Mouse (Mus musculus) adrenal gland, adult 8-10 months (tissue): Measurements from ENCODE around the gene Gm11096. TPM values are rescaled to one million over a fixed set of nuclear protein-coding genes. Genes with fewer than 3 reads are reported as not detected.
A peak's percentile ranks its signal among the peaks of the same experiment; 100 is the strongest.

Experiments
- DNase-seq: peaks from one replicate; pipeline ENCODE4 v3.0.0; 2022
- total RNA-seq, 4 experiments: library from RNA; stranded (reverse); gene quantifications; 2 replicates each; pipeline ENCODE4 v1.2.4; 2022

The Gm11096 gene
- total RNA-seq, 4 experiments from 2014 or later: not detected

GRCm38 (mm10) chr17:81481843-81482490, 40.4 kb downstream of the Gm11096 start:
- DNase-seq: peak; percentile 2

GRCm38 (mm10) chr17:81486388-81486787, 44.8 kb downstream of the Gm11096 start:
- no peak for DNase-seq
